Comparison of ENCODE assay signal across 13 mouse cellular contexts in genomic region chr11:12435018-12435417, GRCm38 (mm10). TPM values are rescaled to one million over a fixed set of nuclear protein-coding genes. Genes with fewer than 3 reads are reported as not detected.
DNase-seq lines count a peak whose midpoint lies in the region; ATAC-seq lines count a peak whose summit lies in the region.
"Had no signal": no experiment of that assay in that cellular context is flagged by ENCODE, and none has a peak within 500 bp of the region (broad histone marks: within the 10 kb centered on the region; RNA-seq: fewer than 3 reads in every experiment).

No protein-coding gene starts in this region.

- ATAC-seq in embryonic facial prominence, embryonic 11.5 days (replicated peaks; ENCODE audit: insufficient number of reproducible peaks, low FRiP score, low TSS enrichment, low read depth) = peak; percentile 73
- ATAC-seq in limb, embryonic 12.5 days (ENCODE audit: insufficient number of reproducible peaks, insufficient read depth, low FRiP score, low TSS enrichment, low read depth) = 0 out of 2 replicates have a peak, but pooled peaks have one; percentile 63

- H3K4me3 ChIP-seq in embryonic facial prominence, embryonic 11.5 days (ENCODE audit: low read depth, low read length) = no peak overlapping the region
- H3K4me3 ChIP-seq in embryonic facial prominence, embryonic 10.5 days = no peak overlapping the region
- H3K4me3 ChIP-seq in limb, embryonic 12.5 days (replicated peaks) = no peak overlapping the region
- no peak overlapping the region for H3K4me3 ChIP-seq in limb, embryonic 10.5 days
- H3K4me3 ChIP-seq: forebrain, embryonic 15.5 days; hindbrain, embryonic 10.5 days had no signal

- H3K27ac ChIP-seq in embryonic facial prominence, embryonic 11.5 days (replicated peaks; ENCODE audit: low read depth, low read length) = no peak overlapping the region
- H3K27ac ChIP-seq in embryonic facial prominence, embryonic 10.5 days (replicated peaks) = no peak overlapping the region
- H3K27ac ChIP-seq in limb, embryonic 12.5 days = no peak overlapping the region
- no peak overlapping the region for H3K27ac ChIP-seq in limb, embryonic 10.5 days
- H3K27ac ChIP-seq: forebrain, embryonic 15.5 days; hindbrain, embryonic 10.5 days had no signal

- no peaks in the 10 kb centered on the region for H3K27me3 ChIP-seq in embryonic facial prominence, embryonic 11.5 days (ENCODE audit: control insufficient read depth, insufficient read depth, low read length)
- H3K27me3 ChIP-seq in embryonic facial prominence, embryonic 10.5 days (replicated peaks; ENCODE audit: low read depth, poor library complexity, severe bottlenecking) = no peaks in the 10 kb centered on the region
- H3K27me3 ChIP-seq in limb, embryonic 12.5 days = no peaks in the 10 kb centered on the region
- H3K27me3 ChIP-seq in limb, embryonic 10.5 days (ENCODE audit: low read depth, poor library complexity, severe bottlenecking) = no peaks in the 10 kb centered on the region
- H3K27me3 ChIP-seq: forebrain, embryonic 15.5 days had no signal

- 40% methylated on average over 4 of the region's 4 CpGs for WGBS in embryonic facial prominence, embryonic 11.5 days
- WGBS in embryonic facial prominence, embryonic 10.5 days = 42% methylated on average over 4 of the region's 4 CpGs
- whole genome bisulfite sequencing in limb, embryonic 12.5 days = 49% methylated on average over 4 of the region's 4 CpGs
- 53% methylated on average over 4 of the region's 4 CpGs for WGBS in limb, embryonic 10.5 days

- no peaks in the 10 kb centered on the region for H3K9me3 ChIP-seq in embryonic facial prominence, embryonic 11.5 days (replicated peaks; ENCODE audit: control insufficient read depth, low read length)
- H3K9me3 ChIP-seq in embryonic facial prominence, embryonic 10.5 days = no peaks in the 10 kb centered on the region
- no peaks in the 10 kb centered on the region for H3K9me3 ChIP-seq in limb, embryonic 12.5 days
- H3K9me3 ChIP-seq in limb, embryonic 10.5 days (replicated peaks) = no peaks in the 10 kb centered on the region
- H3K9me3 ChIP-seq: forebrain, embryonic 15.5 days; hindbrain, embryonic 10.5 days had no signal

- H3K36me3 ChIP-seq in embryonic facial prominence, embryonic 11.5 days (replicated peaks; ENCODE audit: control insufficient read depth, insufficient read depth, low read depth, low read length) = no peaks in the 10 kb centered on the region
- H3K36me3 ChIP-seq in embryonic facial prominence, embryonic 10.5 days (replicated peaks) = no peaks in the 10 kb centered on the region
- no peaks in the 10 kb centered on the region for H3K36me3 ChIP-seq in limb, embryonic 12.5 days
- no peaks in the 10 kb centered on the region for H3K36me3 ChIP-seq in limb, embryonic 10.5 days
- H3K36me3 ChIP-seq: forebrain, embryonic 15.5 days; hindbrain, embryonic 10.5 days had no signal

- no peak overlapping the region for H3K9ac ChIP-seq in embryonic facial prominence, embryonic 11.5 days (replicated peaks; ENCODE audit: low read length)
- no peak overlapping the region for H3K9ac ChIP-seq in limb, embryonic 12.5 days (replicated peaks)
- H3K9ac ChIP-seq: forebrain, embryonic 15.5 days had no signal

- DNase-seq in embryonic facial prominence, embryonic 11.5 days (ENCODE audit: low spot score) = no peak
- no peak for DNase-seq in embryonic facial prominence, embryonic 10.5 days (ENCODE audit: low spot score)
- no peak for DNase-seq in limb, embryonic 10.5 days (ENCODE audit: low spot score)
- DNase-seq in gastrocnemius, adult 18-20 months (ENCODE audit: low spot score) = peak; percentile 61
- DNase-seq in mesoderm, embryonic 11.5 days (ENCODE audit: low read depth, low spot score) = peak; percentile 18
- no peak for DNase-seq in spleen, postnatal 14 days (ENCODE audit: low spot score in 2 of 2)
- no peak for DNase-seq in cerebellum, adult 9-10 months
- DNase-seq: B cell, adult 2 months; cerebellum, postnatal 25 days; kidney, postnatal 25 days had no signal

- H3K4me1 ChIP-seq in embryonic facial prominence, embryonic 11.5 days (ENCODE audit: control insufficient read depth, insufficient read depth, low read length) = no peaks in the 10 kb centered on the region
- H3K4me1 ChIP-seq in embryonic facial prominence, embryonic 10.5 days = peaks cover 20% of the 10 kb centered on the region
- H3K4me1 ChIP-seq in limb, embryonic 12.5 days (replicated peaks) = 0 out of 2 replicates have a peak, but pooled peaks cover 7% of the 10 kb centered on the region
- H3K4me1 ChIP-seq in limb, embryonic 10.5 days = no peaks in the 10 kb centered on the region

- no peak overlapping the region for H3K4me2 ChIP-seq in embryonic facial prominence, embryonic 11.5 days (ENCODE audit: low read depth, low read length)
- H3K4me2 ChIP-seq in limb, embryonic 12.5 days = no peak overlapping the region
- H3K4me2 ChIP-seq: forebrain, embryonic 15.5 days had no signal

RNA-seq across cellular contexts. Expression of gene Cobl, which starts 29.7 kb away (rescaled TPM):
- polyA plus RNA-seq in embryonic facial prominence, embryonic 11.5 days (2014; fragmentation: Nextera tagmentation; extraction: Ambion mirVana) = 3.6 and 3.8 TPM in 2 replicates
- polyA plus RNA-seq in embryonic facial prominence, embryonic 10.5 days (2016; fragmentation: Nextera tagmentation; extraction: Ambion mirVana) = 2.1 and 3.4 TPM in 2 replicates
- polyA plus RNA-seq in limb, embryonic 12.5 days (2016; fragmentation: Nextera tagmentation; extraction: Ambion mirVana) = 3.1 and 6.4 TPM in 2 replicates
- 0.58 and 0.64 TPM in 2 replicates for polyA plus RNA-seq in limb, embryonic 10.5 days (2016; fragmentation: Nextera tagmentation; extraction: Ambion mirVana)
- total RNA-seq in gastrocnemius, adult 18-20 months (2021) = 100 to 1,000 TPM; 121 to 139 TPM

Comparison
In these comparisons a context has a peak if more than half of its experiments do, and no peak if none do; other contexts are left out.
1. DNase-seq: peak in gastrocnemius, adult 18-20 months (single experiment) and mesoderm, embryonic 11.5 days (single experiment); none in embryonic facial prominence, embryonic 11.5 days (single experiment), embryonic facial prominence, embryonic 10.5 days (single experiment), limb, embryonic 10.5 days (single experiment), spleen, postnatal 14 days (0 of 2) and cerebellum, adult 9-10 months (single experiment).